Mouse (Mus musculus) cerebellum, postnatal 10 days (tissue): ENCODE results near the gene S100b.

Experiments
- DNase-seq, 2 experiments: peaks; one replicate each; pipeline ENCODE4 v3.0.0; 2021; ENCODE audit warnings: mixed read lengths in 2 of 2

S100b gene

DNA sequence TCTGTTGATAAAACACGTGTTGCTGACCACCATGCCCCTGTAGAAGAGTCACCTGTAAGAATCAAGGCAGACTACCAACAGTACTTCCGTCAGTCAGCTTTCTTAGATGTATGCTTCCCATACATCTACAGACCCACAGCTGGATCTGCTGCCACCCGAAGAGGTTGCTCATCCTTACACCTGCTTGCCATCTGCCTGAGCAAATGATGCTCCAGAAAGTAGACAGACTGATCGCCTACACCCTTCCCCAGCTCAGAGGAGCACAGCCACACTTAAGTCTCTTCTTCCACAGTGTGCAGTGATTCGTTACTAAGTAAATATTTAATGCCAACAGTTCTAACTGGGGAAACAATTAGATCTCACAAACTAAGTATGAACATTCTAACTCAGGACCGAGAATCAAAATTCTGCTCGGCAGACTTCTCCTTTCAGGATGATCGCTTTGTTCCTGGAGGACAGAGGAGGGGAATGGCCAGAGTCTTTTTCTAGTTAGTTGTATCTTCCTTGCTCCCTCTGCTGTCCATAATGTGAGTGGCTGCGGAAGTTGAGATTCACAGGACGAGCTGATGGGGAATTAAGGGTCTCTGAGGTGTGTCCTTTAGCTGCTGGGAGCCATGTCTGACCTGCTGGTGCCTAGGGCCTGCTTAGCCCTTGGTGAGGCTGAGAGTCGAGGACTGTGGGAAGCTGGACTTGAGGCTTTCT lies 6.9 kb downstream of the S100b start:
- DNase-seq, result peak; percentile 26 to 38

DNA sequence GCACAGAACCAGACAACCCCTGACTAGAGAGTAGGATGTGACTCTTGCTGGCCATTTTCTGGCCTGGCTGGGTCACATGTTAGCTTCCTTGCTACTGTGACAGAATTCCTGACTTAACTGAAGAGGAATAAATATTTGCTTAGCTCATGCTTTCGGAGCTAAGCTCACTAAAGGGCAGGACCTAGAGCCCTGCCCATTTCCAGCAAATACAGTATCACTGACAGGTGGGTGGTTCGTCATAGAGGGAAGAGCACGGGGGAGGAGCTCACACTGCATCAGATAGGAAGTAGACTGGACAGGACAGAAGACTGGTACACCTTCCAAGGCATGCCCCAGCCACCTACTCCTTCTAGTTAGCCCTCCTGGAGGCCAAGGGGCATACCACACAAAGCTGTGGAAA lies 7.8 kb downstream of the S100b start:
- no peak for DNase-seq

DNA sequence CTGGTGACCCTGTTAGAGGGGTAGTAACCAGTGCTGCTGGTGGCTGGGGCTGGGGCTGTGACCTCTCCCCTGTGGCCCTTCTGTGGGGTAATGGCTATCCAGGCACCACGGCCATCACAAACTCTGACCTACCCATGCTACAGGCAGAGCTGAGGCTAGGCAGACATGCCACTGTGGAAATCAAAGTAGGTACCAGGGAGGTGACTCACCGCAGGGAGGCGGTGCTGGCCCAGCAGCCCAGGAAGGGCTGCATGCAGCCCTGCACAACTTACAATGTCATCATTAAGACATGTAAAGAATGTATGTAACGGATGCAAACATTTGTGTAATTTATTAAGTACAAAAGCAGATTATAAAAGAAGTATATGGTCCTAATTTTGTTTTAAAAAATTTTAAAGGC lies 8.8 kb downstream of the S100b start:
- DNase-seq, result no peak

DNA sequence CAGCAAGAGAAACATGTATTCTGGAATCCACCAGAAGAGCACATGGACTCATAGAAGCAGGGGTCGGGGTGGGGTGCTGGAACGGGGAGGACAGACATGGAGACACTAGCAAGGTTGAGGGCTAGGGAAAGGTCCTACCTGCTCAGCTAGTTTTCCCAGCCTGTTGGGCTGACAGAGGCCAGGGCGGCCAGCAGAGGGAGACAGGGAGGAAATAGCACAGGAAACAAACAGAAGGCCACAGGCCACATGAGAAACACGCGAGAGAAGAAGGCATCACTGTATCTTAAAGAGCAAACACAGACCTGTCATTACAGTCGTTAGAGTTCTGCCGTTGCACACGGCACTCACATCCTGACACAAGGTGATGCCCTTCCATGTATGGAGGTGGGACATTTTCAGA lies 17.6 kb downstream of the S100b start:
- DNase-seq, result peak; percentile 45 to 53

DNA sequence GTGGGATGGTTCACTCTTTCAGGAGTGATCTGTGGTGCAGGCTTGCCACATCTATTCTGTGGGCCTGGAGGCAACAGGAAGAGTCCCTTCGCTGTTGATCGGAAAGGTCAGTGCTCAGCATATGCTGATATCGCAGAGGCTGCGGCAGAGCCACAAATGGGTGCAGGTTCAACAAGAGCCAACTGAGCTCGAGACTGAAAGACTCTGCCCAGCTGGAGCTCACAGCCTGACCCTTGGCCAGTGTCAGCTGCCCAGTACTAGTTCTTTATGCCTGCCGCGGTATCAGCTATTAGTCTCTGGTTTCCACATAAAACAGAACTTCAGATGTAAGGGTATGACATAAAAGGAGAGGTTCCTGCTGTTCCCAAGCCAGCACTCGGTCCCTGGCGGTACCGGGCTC lies 21.6 kb downstream of the S100b start:
- no peak for DNase-seq

DNA sequence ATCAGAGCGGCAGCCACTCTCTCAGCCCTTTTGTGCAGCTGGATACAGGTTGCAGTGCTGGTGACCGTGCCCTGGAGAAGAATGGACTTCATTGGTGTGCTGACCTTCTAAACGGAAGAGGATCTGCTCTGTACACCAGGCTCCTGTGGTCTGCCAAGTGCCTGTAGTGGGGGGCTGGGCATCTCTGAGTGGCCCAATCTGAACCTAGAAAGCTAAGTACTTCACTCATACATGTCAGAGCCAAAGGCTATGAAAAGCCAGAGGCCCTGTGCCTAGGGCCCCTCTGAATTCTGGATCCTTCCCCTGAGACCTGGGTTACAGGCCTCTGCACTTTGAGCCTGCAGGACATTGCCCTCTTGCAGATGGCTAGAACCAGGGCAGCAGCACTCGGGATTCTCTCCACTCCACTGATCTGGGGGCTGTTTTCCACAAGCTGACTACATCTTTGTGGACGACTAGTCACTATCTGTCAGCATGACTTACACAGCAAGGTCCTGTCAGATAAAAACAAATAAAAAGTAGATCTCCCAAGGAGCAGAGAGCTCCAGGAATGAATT lies 25.0 kb downstream of the S100b start:
- no peak for DNase-seq

DNA sequence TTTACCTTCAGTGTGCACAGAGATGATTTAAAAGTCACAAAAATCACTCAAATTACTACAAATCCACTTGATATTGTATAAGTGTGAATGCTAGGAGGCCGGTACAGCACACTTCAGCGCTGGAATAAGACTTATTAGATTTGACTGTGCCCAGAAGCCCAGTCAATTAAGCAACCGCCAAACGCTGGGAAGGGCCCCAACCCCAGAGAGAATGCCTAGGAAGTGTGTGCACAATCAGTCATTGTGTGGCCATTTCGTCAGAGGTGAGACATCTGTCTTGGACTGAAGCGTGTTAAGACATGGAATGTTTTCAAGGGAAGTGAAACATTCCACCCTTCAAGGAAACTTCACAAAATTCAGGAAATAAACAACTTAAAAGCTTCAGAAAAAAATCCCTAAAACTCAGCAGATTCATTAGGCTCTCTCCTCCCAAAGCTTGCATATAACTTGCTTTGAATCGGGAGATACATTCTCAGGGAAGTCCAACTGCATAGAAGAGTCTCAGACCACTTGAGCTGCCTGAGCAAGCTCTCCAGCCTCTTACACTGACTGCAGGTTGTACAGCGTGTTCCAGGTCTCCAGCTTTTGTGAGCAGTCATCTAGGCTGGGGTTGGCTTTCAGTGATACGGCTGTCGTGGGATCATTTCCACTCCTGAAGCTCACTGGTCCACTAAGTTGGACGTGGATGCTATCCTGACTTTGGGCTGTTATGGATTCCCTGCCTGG lies 34.8 kb downstream of the S100b start:
- no peak for DNase-seq

DNA sequence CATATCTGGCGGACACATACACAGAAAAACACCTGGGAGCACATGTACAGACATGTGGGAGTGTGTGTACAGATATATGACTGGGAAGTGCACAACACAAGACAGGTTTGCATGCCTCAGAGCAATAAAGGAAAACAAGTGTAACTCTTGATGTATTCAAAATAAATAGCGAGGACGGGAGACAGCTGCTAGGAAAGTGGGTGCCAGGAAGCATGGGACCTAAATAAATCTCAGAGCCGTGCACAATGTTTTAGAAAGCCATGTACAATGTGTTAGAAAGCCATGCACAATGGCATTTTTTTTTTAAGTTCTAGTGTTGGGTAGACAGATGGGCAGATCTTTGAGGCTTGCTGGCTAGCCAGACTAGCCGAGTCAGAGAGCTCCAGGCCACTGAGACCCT lies 35.4 kb downstream of the S100b start:
- no peak for DNase-seq

DNA sequence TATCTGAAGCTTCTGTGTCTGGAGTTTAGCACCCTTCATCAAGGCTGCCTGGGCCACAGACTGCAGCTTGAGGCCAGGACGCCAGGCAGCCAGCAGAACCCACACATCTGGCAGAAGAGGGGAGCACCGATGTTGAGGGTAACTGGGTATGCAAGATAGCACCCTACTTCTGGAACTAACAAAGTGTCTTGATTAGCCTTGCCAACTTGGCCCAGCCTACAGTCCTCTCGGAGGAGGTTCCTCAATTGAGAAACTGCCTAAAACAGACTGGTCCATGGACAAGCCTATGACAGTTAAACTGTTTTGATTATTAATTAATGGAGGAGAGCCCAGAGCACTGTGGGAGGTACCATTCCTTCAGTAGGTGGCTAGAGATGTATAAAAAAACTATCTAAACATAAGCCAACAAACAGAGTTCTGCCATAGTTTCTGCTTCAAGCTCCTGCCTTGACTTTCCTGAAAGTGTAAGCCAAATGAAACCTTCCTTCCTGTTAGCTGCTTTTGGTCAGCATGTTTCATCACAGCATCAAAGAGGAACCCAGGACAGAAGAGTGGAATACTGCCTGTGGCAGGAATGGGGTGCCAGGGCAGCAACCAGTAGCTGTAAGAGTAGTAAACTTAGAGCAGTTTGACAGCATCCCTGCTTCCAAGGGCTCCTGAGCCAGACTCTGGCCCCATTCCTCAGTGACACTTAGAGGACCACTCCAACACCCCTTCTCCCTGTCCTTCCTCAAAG lies 36.5 kb downstream of the S100b start:
- no peak for DNase-seq

DNA sequence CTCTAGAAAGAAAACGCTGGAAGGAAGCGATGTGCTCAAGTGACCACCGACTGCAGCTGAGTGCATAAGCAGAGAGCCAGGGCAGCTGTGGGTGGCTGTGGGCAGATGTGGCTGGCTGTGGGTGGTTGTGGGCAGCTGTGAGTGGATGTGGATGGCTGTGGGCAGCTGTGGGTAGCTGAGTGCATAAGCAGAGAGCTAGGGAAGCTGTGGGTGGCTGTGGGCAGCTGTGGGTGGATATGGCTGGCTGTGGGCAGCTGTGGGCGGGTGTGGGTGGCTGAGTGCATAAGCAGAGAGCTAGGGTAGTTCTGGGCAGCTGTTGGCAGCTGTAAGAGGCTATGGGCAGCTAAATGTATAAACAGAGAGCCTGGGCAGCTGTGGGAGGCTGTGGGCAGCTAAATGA lies 39.6 kb downstream of the S100b start:
- DNase-seq, result no peak

DNA sequence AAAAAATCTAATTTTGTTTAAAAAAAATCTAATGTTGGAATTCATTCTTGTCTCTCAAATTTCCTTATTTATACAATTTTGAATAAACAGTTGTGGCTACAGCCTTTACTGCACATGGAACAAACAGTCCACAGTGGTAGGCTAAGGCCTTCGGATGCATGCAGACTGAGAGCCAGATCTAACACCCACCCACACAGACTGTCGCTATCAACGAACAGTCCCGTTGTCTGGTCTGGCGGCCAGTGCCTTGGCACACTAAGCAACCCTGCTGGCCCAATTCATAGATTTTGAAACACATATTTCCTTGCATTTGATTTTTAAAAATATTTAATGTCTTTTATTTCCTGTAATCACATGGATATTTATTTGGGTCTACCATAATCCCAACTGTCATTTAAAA lies 46.5 kb downstream of the S100b start:
- no peak for DNase-seq

DNA sequence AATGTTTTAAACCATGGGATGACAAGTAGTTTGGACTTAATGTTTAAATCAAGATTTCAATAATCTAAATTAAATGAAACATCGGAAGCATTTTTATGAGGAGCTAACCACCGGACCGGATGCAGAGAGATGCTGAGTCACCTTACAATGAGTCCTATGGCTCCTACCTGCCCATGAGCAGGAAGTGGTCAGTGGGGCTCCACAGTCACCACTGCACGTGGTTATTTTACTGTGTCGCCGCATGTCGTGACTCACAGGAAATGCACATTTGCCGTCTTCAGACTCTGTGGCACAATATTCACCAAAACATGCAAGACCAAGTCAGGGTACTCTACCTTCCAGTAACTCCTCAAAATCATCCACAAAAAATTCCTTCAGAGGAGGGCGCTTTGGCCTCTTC lies 53.1 kb downstream of the S100b start:
- no peak for DNase-seq
